Mouse (Mus musculus): Measurements from ENCODE around the gene Ralgapa2. TPM values are rescaled to one million over a fixed set of nuclear protein-coding genes. Genes with fewer than 3 reads are reported as not detected.

The Ralgapa2 gene
- total and polyA plus RNA-seq, 2 experiments from 2014 or later = 7.6 to 21.7 TPM

DNA sequence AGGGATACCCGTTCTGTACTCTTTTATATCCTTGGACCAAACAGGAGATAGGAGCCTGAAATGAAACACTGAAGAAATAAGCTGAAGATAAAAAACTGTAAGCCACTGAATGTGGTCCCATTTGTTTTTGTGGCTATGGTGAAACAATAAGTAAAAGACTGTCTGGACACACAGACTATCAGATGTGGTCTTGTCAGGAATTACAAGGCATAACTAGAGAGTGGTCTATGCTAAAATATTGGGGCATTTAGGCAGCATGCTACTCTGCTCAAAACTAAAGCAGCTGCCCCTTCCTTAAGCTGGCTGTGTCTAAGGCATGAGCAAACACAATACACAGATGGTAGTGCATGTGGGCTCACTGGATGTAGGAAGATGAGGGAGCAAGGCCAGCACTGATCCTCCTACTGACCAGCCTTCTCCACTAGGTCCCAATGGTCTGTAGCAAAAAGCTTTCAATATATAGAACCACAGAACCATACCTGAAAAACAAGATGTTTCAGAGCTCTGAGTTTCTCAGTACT is 211.6 kb downstream of the Ralgapa2 start:
- no peak overlapping the region for H3K4me3 ChIP-seq (ENCODE audit: low read depth, low read length)
- H3K4me2 ChIP-seq (ENCODE audit: low read depth, low read length) = no peak overlapping the region
- WGBS = 82% methylated on average over 1 of the region's 1 CpGs
- no peak overlapping the region for H3K27ac ChIP-seq (ENCODE audit: low read depth)
- ATAC-seq (ENCODE audit: insufficient read depth, low read depth) (no peak), DNase-seq (ENCODE audit: low spot score) (no peak)
- H3K4me1 ChIP-seq (ENCODE audit: control insufficient read depth, insufficient read depth) = no peaks in the 10 kb centered on the region
- H3K9ac ChIP-seq (replicated peaks; ENCODE audit: low read depth, low read length) = no peak overlapping the region
- H3K27me3 ChIP-seq (ENCODE audit: control insufficient read depth, insufficient read depth, low read length) = no peaks in the 10 kb centered on the region
- H3K9me3 ChIP-seq (replicated peaks; ENCODE audit: control insufficient read depth, low read length) = no peaks in the 10 kb centered on the region
- TF ChIP-seq EP300 (IDR thresholded peaks at IDR 0.05; ENCODE audit: low read depth) (no peak), CTCF (IDR thresholded peaks at IDR 0.05; ENCODE audit: low read depth) (no peak)
- H3K36me3 ChIP-seq (replicated peaks; ENCODE audit: control insufficient read depth, insufficient read depth, low read length) = 0 out of 2 replicates have a peak, but pooled peaks cover 10% of the 10 kb centered on the region

DNA sequence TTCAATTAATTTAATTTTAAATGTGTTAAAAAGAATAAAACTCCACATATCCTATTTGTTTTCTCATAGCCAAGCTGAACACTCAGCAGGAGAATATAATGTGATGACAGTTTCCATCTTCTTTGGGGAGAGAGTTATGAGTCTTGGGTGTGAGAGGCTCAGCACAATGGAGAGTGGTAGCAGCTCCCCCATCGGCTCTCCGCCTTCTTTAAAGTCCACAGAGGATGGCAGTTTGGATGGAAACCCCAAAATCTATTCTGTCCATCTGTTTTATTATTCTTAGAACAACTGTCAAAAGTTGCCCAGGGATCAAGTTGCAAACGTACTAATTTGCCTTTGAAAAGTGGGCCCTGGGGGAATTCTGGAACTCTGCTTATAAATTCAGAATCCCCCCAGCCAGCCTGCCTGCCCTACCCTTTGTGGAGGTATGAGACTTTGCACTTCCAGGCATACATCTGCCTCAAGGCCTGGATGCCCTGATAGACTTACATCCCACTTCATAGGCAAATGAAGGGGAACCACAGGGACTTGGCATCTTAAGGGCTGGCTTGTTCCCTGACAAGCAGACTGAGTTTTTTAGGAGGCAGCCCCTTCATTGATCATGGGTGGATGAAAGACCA is 212.2 kb downstream of the Ralgapa2 start:
- Histone ChIP-seq H3K4me2 (ENCODE audit: low read depth, low read length) (no peak overlapping the region), H3K4me3 (ENCODE audit: low read depth, low read length) (no peak overlapping the region), H3K36me3 (replicated peaks; ENCODE audit: control insufficient read depth, insufficient read depth, low read length) (0 out of 2 replicates have a peak, but pooled peaks cover 10% of the 10 kb centered on the region), H3K27ac (ENCODE audit: low read depth) (no peak overlapping the region), H3K9me3 (replicated peaks; ENCODE audit: control insufficient read depth, low read length) (no peaks in the 10 kb centered on the region), H3K9ac (replicated peaks; ENCODE audit: low read depth, low read length) (no peak overlapping the region), H3K27me3 (ENCODE audit: control insufficient read depth, insufficient read depth, low read length) (no peaks in the 10 kb centered on the region), H3K4me1 (ENCODE audit: control insufficient read depth, insufficient read depth) (no peaks in the 10 kb centered on the region)
- ATAC-seq (ENCODE audit: insufficient read depth, low read depth) (no peak), DNase-seq (ENCODE audit: low spot score) (no peak)
- 83% methylated on average over 3 of the region's 3 CpGs for WGBS
- TF ChIP-seq EP300 (IDR thresholded peaks at IDR 0.05; ENCODE audit: low read depth) (no peak), CTCF (IDR thresholded peaks at IDR 0.05; ENCODE audit: low read depth) (no peak)

DNA sequence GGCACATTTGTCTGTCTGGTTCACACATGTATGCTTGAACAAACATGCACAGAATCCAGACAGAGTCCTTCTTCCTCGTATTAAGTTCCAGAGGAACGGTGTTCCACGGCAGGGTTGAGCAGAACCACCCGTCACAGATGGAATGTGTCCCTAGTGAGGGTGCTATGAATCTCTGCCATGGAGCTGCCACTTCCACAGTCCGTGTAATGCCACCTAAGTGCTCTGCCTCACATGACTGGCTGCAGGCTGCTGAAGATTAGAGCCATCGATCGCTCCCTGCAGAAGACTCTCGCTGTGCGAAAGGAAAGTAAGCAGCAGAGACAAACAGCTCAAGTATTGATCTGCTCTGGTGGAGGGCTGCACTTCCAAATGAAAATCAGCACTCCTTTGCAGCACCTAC is 218.6 kb downstream of the Ralgapa2 start:
- H3K27ac ChIP-seq (ENCODE audit: low read depth) = no peak overlapping the region
- H3K4me3 ChIP-seq (ENCODE audit: low read depth, low read length) = no peak overlapping the region
- H3K27me3 ChIP-seq (ENCODE audit: control insufficient read depth, insufficient read depth, low read length) = no peaks in the 10 kb centered on the region
- 72% methylated on average over 9 of the region's 9 CpGs for WGBS
- DNase-seq (ENCODE audit: low spot score) (no peak), ATAC-seq (ENCODE audit: insufficient read depth, low read depth) (no peak)
- TF ChIP-seq CTCF (IDR thresholded peaks at IDR 0.05; ENCODE audit: low read depth) = no peak
- no peak for TF ChIP-seq EP300 (IDR thresholded peaks at IDR 0.05; ENCODE audit: low read depth)
- peaks cover 14% of the 10 kb centered on the region; the same call in 1 of the 2 replicates for H3K36me3 ChIP-seq (replicated peaks; ENCODE audit: control insufficient read depth, insufficient read depth, low read length)
- H3K9me3 ChIP-seq (replicated peaks; ENCODE audit: control insufficient read depth, low read length) = no peaks in the 10 kb centered on the region
- H3K9ac ChIP-seq (replicated peaks; ENCODE audit: low read depth, low read length) = no peak overlapping the region
- H3K4me2 ChIP-seq (ENCODE audit: low read depth, low read length) = no peak overlapping the region
- H3K4me1 ChIP-seq (ENCODE audit: control insufficient read depth, insufficient read depth) = no peaks in the 10 kb centered on the region

DNA sequence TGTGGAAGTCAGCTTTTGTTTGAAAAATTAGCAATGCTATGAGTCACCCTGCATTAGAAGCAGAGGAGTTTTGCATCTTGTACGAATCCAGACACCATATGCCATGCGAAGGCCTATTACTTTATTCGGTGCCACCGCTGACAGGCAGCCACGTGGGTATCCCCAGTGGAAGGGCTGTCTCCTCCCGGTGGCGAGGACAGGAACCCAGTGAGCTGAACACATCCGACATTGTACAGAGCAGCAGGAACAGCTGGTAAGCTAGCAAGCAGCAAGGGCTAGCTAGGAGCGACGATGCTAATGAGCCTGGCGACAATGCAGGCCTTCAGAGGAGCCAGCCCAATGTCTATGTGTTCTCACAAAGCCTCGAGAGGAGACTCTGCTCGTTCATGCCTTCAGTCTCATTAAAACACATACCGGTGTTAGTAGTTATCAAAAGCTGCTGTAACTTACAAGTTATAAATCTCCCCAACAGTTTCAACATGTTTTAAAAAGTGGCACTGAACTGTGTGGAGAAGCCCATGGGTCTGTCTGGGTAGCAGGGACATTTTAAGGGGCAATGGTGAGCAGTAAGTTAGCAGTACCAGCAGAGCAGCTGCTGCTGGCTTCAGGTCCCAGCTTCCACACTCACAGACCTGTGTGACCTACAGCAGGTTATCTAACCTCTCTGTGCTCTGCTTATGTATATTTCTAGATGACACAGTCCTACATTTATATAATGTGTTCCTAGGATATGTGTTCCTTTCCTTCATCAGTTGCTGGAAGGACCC is 221.1 kb downstream of the Ralgapa2 start:
- DNase-seq (ENCODE audit: low spot score) (no peak), ATAC-seq (ENCODE audit: insufficient read depth, low read depth) (no peak)
- TF ChIP-seq CTCF (IDR thresholded peaks at IDR 0.05; ENCODE audit: low read depth) = no peak
- TF ChIP-seq EP300 (IDR thresholded peaks at IDR 0.05; ENCODE audit: low read depth) = no peak
- Histone ChIP-seq H3K4me1 (ENCODE audit: control insufficient read depth, insufficient read depth) (no peaks in the 10 kb centered on the region), H3K4me3 (ENCODE audit: low read depth, low read length) (no peak overlapping the region), H3K27me3 (ENCODE audit: control insufficient read depth, insufficient read depth, low read length) (no peaks in the 10 kb centered on the region), H3K36me3 (replicated peaks; ENCODE audit: control insufficient read depth, insufficient read depth, low read length) (peaks cover 14% of the 10 kb centered on the region; the same call in 1 of the 2 replicates), H3K27ac (ENCODE audit: low read depth) (no peak overlapping the region), H3K9ac (replicated peaks; ENCODE audit: low read depth, low read length) (no peak overlapping the region), H3K4me2 (ENCODE audit: low read depth, low read length) (no peak overlapping the region), H3K9me3 (replicated peaks; ENCODE audit: control insufficient read depth, low read length) (no peaks in the 10 kb centered on the region)
- 57% methylated on average over 14 of the region's 14 CpGs for WGBS

DNA sequence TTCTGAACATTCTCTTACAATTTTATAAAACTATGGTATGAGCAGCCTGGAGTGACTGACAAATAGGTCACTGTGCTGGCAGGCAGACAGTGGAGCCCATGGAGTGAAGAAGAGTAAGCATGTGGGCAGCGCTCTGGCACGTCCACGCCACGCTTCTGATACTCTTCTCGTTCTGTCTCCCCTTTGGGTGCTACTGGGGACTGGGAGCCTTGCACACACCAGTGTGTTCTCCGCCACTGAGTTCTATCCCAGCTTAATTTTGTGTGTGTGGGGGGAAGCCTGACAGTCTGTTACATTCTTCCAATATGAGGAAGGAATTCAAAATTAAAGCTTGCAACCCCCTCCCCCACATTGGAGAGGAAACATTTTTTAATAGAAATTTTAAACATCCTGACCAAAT is 221.8 kb downstream of the Ralgapa2 start:
- 88% methylated on average over 6 of the region's 6 CpGs for WGBS
- H3K36me3 ChIP-seq (replicated peaks; ENCODE audit: control insufficient read depth, insufficient read depth, low read length) = peaks cover 14% of the 10 kb centered on the region; the same call in 1 of the 2 replicates
- TF ChIP-seq CTCF (IDR thresholded peaks at IDR 0.05; ENCODE audit: low read depth) (no peak), EP300 (IDR thresholded peaks at IDR 0.05; ENCODE audit: low read depth) (no peak)
- no peaks in the 10 kb centered on the region for H3K9me3 ChIP-seq (replicated peaks; ENCODE audit: control insufficient read depth, low read length)
- H3K4me2 ChIP-seq (ENCODE audit: low read depth, low read length) = no peak overlapping the region
- no peak overlapping the region for H3K9ac ChIP-seq (replicated peaks; ENCODE audit: low read depth, low read length)
- no peak overlapping the region for H3K4me3 ChIP-seq (ENCODE audit: low read depth, low read length)
- no peaks in the 10 kb centered on the region for H3K27me3 ChIP-seq (ENCODE audit: control insufficient read depth, insufficient read depth, low read length)
- no peak overlapping the region for H3K27ac ChIP-seq (ENCODE audit: low read depth)
- no peak for DNase-seq (ENCODE audit: low spot score)
- no peak for ATAC-seq (ENCODE audit: insufficient read depth, low read depth)
- H3K4me1 ChIP-seq (ENCODE audit: control insufficient read depth, insufficient read depth) = no peaks in the 10 kb centered on the region

Data from heart, postnatal 0 days (tissue).